Mouse (Mus musculus) heart, postnatal 10 days (tissue): ENCODE measurements around the gene Ttc25. TPM values are rescaled to one million over a fixed set of nuclear protein-coding genes. Genes with fewer than 3 reads are reported as not detected.
"Not testable (repeated sequence)": the region's sequence is repeated elsewhere in the genome, so short reads cannot be mapped to it uniquely, and the experiment has no call there.

Experiments
- DNase-seq, 2 experiments: peaks; one replicate each; pipeline ENCODE4 v3.0.0; 2021
- intact Hi-C: fragments of 180-260 bp; cut with DNase I; formaldehyde crosslinking; loops from one replicate; pipeline ENCODE4 v1.15.1; 2025
- total RNA-seq, 2 experiments: library from RNA; stranded (reverse); gene quantifications; 2 replicates each; pipeline ENCODE4 v1.2.3; 2021

Ttc25 gene
- total RNA-seq, 2 experiments from 2014 or later, result 0.17 to 0.38 TPM

DNA sequence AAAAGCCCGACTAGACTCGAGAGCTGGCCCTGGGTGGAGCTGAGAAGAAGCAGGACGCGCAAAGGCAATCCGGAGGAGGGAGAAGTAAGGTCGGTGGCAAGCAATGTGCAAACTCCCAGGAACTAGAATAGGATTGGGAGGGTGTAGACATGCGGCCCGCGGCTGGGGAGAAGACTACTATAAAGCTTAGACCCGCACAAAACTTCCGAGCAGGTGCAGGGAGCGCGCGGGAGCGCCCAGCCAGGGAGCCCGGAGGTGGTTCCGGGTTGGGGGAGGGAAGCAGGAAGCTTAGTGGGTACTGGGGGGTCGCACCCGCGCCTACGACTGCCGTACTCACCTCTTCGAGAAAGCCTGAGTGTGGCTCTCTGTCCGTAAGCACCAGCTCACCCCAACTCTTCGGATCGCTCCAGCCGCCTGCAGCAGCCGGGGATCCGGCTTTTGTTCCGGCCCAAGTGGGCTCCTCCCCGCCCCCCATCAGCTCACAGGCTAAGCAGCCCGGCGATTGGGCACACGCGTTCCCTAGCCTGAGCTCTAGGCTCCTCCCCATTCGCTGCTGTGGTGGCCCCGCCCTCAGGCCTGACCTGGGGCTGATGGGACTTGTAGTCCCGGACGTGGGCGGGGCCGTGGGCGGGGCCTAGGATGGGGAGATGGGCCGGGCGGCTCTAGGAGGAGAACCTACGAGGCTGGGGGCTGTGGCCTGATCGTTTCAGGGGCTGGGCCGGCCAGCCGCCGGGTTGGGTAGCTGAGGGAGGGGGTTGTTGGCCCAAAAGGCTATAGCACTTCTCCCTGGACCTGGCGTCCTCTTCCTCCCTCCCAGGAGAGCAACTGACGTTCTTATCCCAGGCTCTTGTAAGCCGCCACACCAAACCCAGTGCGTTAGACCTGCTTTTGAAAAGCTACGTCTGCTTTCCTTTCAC lies 17.7 kb upstream of the Ttc25 start, which contains the start of gene Acly:
Gene Acly, minus strand, starts transcription at position 543 of the 917 bp plus-strand sequence.
- DNase-seq, result peak; percentile 98
- intact Hi-C loops, result no loop called here

DNA sequence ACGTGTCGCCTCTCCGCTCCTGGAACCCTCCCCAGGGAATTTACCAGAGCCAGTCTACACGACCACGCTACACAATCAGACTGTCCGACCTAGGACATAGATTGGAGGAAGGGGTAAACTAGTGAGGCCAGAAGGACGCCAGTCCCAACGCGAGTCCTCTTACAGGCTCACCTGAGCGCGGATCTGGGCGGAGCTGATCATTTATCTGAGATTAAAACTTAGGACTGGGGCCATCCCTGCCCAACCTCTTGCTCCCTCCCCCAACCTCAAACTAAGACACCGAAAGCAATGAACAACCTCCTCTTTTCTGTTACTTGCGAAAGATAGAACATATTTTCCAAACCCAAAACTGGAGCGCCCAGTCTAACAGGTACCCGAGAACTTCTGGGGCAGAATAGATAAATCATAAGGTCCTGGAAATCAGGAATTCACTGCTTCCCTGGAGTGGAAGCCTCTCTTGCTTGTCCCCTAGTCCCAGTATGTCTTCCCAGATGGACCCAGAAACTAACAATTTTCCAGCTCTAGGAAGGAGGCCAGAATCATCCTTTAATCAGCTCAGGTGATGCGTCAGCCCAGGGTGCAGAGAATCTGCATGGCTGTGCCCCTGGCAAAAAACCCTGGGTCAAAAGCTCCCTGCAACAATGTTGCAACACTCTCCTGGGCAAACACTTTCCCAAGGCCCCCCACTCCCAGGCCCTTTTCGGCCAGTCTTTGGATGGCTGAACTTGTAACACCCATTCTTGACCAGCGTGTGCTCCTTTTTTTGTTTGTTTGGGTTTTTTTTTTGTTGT lies 16.8 kb upstream of the Ttc25 start:
- intact Hi-C loops, result no loop called here
- no peak for DNase-seq

DNA sequence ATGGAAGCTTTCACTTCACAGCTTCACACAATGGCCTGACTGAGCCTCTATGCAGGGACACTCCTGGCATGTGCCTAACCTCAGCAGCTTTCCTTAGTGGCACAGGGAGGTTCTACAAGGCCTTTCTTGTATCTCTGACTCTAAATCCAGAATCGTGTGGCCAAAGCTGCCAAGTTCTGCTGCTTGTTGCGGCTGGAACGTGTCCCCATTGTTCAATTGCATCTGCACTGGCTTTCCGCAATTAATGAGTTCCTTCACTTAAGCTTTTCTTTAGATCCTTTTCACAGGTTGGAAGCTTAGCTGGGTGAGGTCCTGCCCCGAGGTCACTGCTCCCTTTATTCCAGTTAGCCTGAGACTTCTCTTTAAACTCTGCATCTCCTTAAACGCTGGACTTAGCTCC lies 11.5 kb upstream of the Ttc25 start:
- intact Hi-C loops, result no loop called here
- no peak for DNase-seq

- DNase-seq, intact Hi-C loops: not testable (repeated sequence)
Observed at GRCm38 (mm10) chr11:100534411-100534810, 11.0 kb upstream of the Ttc25 start.

- DNase-seq, intact Hi-C loops: not testable (repeated sequence)
Observed at GRCm38 (mm10) chr11:100534821-100535220, 10.6 kb upstream of the Ttc25 start.

- intact Hi-C loops, result no loop called here
- no peak for DNase-seq
Observed at GRCm38 (mm10) chr11:100535996-100536395, 9.4 kb upstream of the Ttc25 start.

DNA sequence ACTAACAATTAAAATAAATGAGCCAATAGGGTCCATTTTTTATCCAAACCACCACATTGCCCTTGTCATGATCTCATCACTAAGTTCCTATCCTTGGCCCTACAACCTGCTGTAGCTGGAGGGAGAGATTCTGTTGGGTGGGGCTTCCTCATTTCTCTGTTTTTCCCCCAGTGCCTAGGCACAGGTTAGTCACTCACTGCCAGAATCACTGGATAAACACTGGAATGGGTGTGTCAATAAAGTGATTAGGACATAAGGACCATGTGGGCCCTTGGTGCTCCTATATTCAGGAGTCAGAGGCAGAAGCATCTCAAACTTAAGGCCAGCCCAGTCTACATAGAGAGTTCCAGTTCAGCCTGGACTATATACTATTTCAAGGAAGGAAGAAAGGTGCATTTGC lies 8.9 kb upstream of the Ttc25 start:
- no peak for DNase-seq
- intact Hi-C loops, result no loop called here

DNA sequence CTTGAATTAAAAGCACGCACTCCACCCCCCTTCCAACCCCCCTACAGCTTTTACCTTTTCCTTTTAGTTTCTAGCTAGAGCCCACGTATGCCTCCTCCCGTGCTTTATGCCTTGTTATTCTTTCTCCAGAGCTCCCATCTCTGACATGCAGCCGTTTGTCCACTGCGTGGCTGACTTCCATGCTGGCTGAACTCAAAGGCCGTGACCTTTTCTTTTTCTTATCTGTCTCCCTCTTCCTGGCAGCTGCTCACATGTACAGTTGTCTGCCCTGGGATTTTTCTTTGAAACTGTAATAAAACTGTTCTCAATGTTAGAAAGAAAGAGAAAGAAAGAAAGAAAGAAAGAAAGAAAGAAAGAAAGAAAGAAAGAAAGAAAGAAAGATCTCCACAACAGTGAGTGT lies 4.4 kb upstream of the Ttc25 start:
- intact Hi-C loops, result no loop called here
- DNase-seq, result no peak

GRCm38 (mm10) chr11:100541577-100541976 lies 3.8 kb upstream of the Ttc25 start:
- no peak for DNase-seq
- intact Hi-C loops, result no loop called here

- intact Hi-C loops, result no loop called here
- DNase-seq, result no peak
Observed at GRCm38 (mm10) chr11:100545746-100546085, 309 bp downstream of the Ttc25 start.

GRCm38 (mm10) chr11:100546955-100547354 lies 1.5 kb downstream of the Ttc25 start:
- no peak for DNase-seq
- intact Hi-C loops, result no loop called here

GRCm38 (mm10) chr11:100548141-100548540 lies 2.7 kb downstream of the Ttc25 start:
- intact Hi-C loops, result no loop called here
- DNase-seq, result no peak

- intact Hi-C loops, result no loop called here
- no peak for DNase-seq
Observed at GRCm38 (mm10) chr11:100549466-100549865, 4.1 kb downstream of the Ttc25 start.

GRCm38 (mm10) chr11:100550101-100550500 lies 4.7 kb downstream of the Ttc25 start:
- intact Hi-C loops, result no loop called here
- no peak for DNase-seq

DNA sequence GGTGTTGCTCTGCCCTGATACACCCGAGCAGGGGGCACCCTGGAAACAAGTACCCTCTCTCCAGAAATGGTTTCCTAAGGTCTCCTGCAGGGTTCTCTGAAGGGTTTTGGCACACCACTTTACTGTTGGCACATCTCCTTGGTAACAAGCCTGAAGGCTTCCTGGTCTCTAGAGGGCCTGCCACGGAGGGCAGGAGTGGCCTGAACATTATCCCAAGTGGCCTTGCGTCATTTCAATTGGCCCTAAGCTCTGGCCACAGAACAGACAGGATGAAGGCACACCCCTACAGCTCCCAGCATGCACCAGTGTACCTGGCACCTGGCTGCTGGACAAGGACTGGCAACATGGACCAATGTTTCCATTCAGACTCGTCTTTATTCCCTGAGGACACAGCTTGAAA lies 7.4 kb downstream of the Ttc25 start:
- intact Hi-C loops, result no loop called here
- no peak for DNase-seq

DNA sequence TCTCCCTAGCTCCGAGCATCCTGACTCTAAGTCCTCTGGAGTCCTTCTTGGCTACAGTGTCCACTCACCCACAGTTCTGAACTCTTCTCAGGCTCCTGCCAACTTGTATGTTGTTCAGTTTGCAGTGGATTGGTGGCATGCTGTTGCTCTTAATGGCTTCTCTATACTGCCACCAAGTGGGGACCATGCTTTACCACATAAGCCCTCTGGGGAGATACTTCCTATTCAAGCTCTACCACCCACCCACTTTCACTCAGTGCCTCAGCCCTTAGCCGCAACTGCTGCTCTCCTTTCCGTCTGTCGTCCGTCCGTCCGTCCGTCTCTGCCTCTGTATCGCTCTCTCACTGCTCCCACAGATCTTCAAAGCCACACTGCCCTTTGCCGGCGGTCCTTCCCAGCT lies 10.2 kb downstream of the Ttc25 start:
- DNase-seq, result peak; percentile 79
- intact Hi-C loops, result loop anchor here (1.0 to 5.0 kb wide), 4 partner anchors 43 to 195 kb away; no protein-coding TSS in a partner anchor

GRCm38 (mm10) chr11:100557563-100557962 lies 12.2 kb downstream of the Ttc25 start:
- intact Hi-C loops, result loop anchor here (5.0 kb wide), 1 partner anchor 45 kb away; no protein-coding TSS in a partner anchor
- DNase-seq, result no peak

- intact Hi-C loops, result loop anchor here (5.0 kb wide), 1 partner anchor 47 kb away; no protein-coding TSS in a partner anchor
- DNase-seq, result no peak
Observed at GRCm38 (mm10) chr11:100559476-100559875, 14.1 kb downstream of the Ttc25 start.

- DNase-seq, result no peak
- intact Hi-C loops, result no loop called here
Observed at GRCm38 (mm10) chr11:100561748-100562147, 16.3 kb downstream of the Ttc25 start.

DNA sequence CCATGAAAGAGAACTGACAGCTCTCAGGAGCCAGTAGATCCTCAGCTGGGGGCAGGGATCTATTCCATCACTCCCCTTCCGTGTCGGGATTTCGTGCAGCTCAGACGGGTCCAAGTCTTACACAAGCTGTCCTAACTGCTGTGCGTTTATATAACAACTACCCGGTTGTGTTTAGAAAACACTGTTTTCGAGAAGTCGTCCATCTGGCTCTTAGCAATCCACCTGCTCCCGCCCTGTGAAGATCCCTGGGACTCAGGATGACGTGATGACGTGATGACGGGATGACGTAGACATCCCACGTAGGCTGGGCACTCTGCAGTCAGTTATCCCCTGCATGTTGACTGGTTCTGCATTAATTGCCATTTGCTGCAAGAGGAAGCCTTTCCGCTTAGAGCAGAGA lies 18.9 kb downstream of the Ttc25 start:
- DNase-seq, result no peak
- intact Hi-C loops, result no loop called here

GRCm38 (mm10) chr11:100564703-100565102 lies 19.3 kb downstream of the Ttc25 start:
- intact Hi-C loops, result no loop called here

GRCm38 (mm10) chr11:100567229-100567628 lies 21.8 kb downstream of the Ttc25 start:
- no peak for DNase-seq
- intact Hi-C loops, result no loop called here

More at GRCm38 (mm10) chr11:100564703-100565102, 19.3 kb downstream of the Ttc25 start:
- no peak for DNase-seq
